Mouse (Mus musculus) ES-E14 (cell line): ENCODE measurements around the gene Dock11.

Experiments used
- MAFK ChIP-seq: IDR thresholded peaks from 2 replicates; pipeline ENCODE4 v1.6.1; 2014; ENCODE audit warnings: mild to moderate bottlenecking, low read depth, low read length, inconsistent platforms; ENCODE audit not compliant: insufficient read depth
- ZC3H11A ChIP-seq: IDR thresholded peaks from 2 replicates; pipeline ENCODE4 v1.6.1; 2012; ENCODE audit warnings: low read depth, mild to moderate bottlenecking, inconsistent platforms, low read length, borderline replicate concordance
- ZNF384 ChIP-seq: IDR thresholded peaks from 2 replicates; pipeline ENCODE4 v1.6.1; 2012; ENCODE audit warnings: low read depth, low read length, inconsistent platforms

GRCm38 (mm10) chrX:36073997-36074396, 185.4 kb downstream of the Dock11 start:
- TF ChIP-seq ZC3H11A: no peak
- TF ChIP-seq MAFK: no peak
- no peak for TF ChIP-seq ZNF384
